In genomic region chr7:44965975-44966374, GRCm38 (mm10) we compare ENCODE assay signal across 19 mouse cellular contexts. TPM values are rescaled to one million over a fixed set of nuclear protein-coding genes. Genes with fewer than 3 reads are reported as not detected.
A peak's percentile ranks its signal among the peaks of the same experiment; 100 is the strongest.
DNase-seq lines count a peak whose midpoint lies in the region; ATAC-seq and TF ChIP-seq lines count a peak whose summit lies in the region.
"Had no signal": no experiment of that assay in that cellular context is flagged by ENCODE, and none has a peak within 500 bp of the region (broad histone marks: within the 10 kb centered on the region; RNA-seq: fewer than 3 reads in every experiment).

No protein-coding gene starts in this region.

- TF ChIP-seq CTCF in left cerebral cortex, adult 2 months (IDR thresholded peaks at IDR 0.05), result peak; percentile 27

- H3K9ac ChIP-seq in midbrain, embryonic 16.5 days (ENCODE audit: low read depth, low read length), result no peak overlapping the region
- H3K9ac ChIP-seq: forebrain, postnatal 0 days; heart, embryonic 12.5 days; liver, embryonic 15.5 days had no signal

- DNase-seq in cerebellum, adult 9-11 months, result peak; percentile 29
- no peak for DNase-seq in cerebellum, adult 18-20 months
- no peak for DNase-seq in left cerebral cortex, adult 2 months (ENCODE audit: extremely low spot score in 1 of 2, low spot score in 2 of 2)
- DNase-seq in left cerebral cortex, postnatal 25 days (ENCODE audit: low spot score in 2 of 2), result no peak
- peak; percentile 50 for DNase-seq in thymus, postnatal 14 days
- no peak for DNase-seq in thymus, adult 18-20 months
- DNase-seq: cerebellum, postnatal 10 days; forebrain, postnatal 0 days; gastrocnemius, postnatal 14 days; right cerebral cortex, adult 18-20 months had no signal

- H3K4me3 ChIP-seq in left cerebral cortex, adult 2 months, result no peak overlapping the region
- no peak overlapping the region for H3K4me3 ChIP-seq in midbrain, embryonic 16.5 days (ENCODE audit: low read depth, low read length)
- H3K4me3 ChIP-seq: erythroblast, embryonic 14.5 days; heart, embryonic 12.5 days; liver, embryonic 15.5 days; megakaryocyte, embryonic 14.5 days had no signal

- no peaks in the 10 kb centered on the region for H3K27me3 ChIP-seq in midbrain, embryonic 16.5 days (ENCODE audit: control insufficient read depth, insufficient read depth, low read depth, low read length)
- H3K27me3 ChIP-seq: heart, embryonic 12.5 days had no signal

- H3K36me3 ChIP-seq in midbrain, embryonic 16.5 days (ENCODE audit: control insufficient read depth, insufficient read depth, low read length), result peaks cover 24% of the 10 kb centered on the region
- H3K36me3 ChIP-seq: liver, embryonic 15.5 days had no signal

- no peak overlapping the region for H3K4me2 ChIP-seq in midbrain, embryonic 16.5 days (ENCODE audit: low read length)
- H3K4me2 ChIP-seq: heart, embryonic 12.5 days; liver, embryonic 15.5 days had no signal

- no peak overlapping the region for H3K27ac ChIP-seq in left cerebral cortex, adult 2 months
- H3K27ac ChIP-seq in midbrain, embryonic 16.5 days (ENCODE audit: low read length), result no peak overlapping the region
- H3K27ac ChIP-seq: liver, embryonic 15.5 days had no signal

- H3K9me3 ChIP-seq in midbrain, embryonic 16.5 days (replicated peaks; ENCODE audit: control insufficient read depth, low read length, poor library complexity, severe bottlenecking), result no peaks in the 10 kb centered on the region
- H3K9me3 ChIP-seq: heart, embryonic 12.5 days; liver, embryonic 15.5 days; megakaryocyte, embryonic 14.5 days had no signal

- intact Hi-C loops in left cerebral cortex, adult 2 months (cut with DNase I), result no loop called here
- intact Hi-C loops in left cerebral cortex, postnatal 25 days (cut with DNase I), result no loop called here

- ATAC-seq in megakaryocyte, adult 5-6 weeks (ENCODE audit: poor library complexity, severe bottlenecking), result no peak
- ATAC-seq in midbrain, embryonic 16.5 days, result no peak
- ATAC-seq: forebrain, postnatal 0 days had no signal

- peaks cover 2% of the 10 kb centered on the region for H3K4me1 ChIP-seq in midbrain, embryonic 16.5 days (ENCODE audit: control insufficient read depth, insufficient read depth, low read length)

- 80% methylated on average over 7 of the region's 7 CpGs for WGBS in midbrain, embryonic 16.5 days

RNA-seq across cellular contexts. Expression of gene Cpt1c, which starts 8.7 kb away (rescaled TPM):
- 100 to 1,000 TPM in 1 of 2 experiments, 10 to 100 TPM in 1; 97.9 to 102 TPM for total RNA-seq in left cerebral cortex, adult 2 months (2021)
- total RNA-seq in left cerebral cortex, postnatal 25 days (2021), result 10 to 100 TPM; 89.3 to 95.9 TPM
- not detected in 2 replicates for total RNA-seq in megakaryocyte, adult 5-6 weeks (2015)
- 0.12 TPM in 1 of 2 replicates, not detected in the other for total RNA-seq in megakaryocyte, adult 5-6 weeks (2017)
- polyA plus RNA-seq in midbrain, embryonic 16.5 days (2015; fragmentation: Nextera tagmentation; extraction: Ambion mirVana), result 58.4 and 63.1 TPM in 2 replicates

RNA-seq across cellular contexts. Expression of gene Prmt1, which starts 20.4 kb away (rescaled TPM):
- total RNA-seq in left cerebral cortex, adult 2 months (2021), result 100 to 1,000 TPM; 143 to 150 TPM
- 100 to 1,000 TPM; 140 to 163 TPM for total RNA-seq in left cerebral cortex, postnatal 25 days (2021)
- 48.4 and 55.7 TPM in 2 replicates for total RNA-seq in megakaryocyte, adult 5-6 weeks (2015)
- total RNA-seq in megakaryocyte, adult 5-6 weeks (2017), result 40.0 and 42.9 TPM in 2 replicates
- 671 and 697 TPM in 2 replicates for polyA plus RNA-seq in midbrain, embryonic 16.5 days (2015; fragmentation: Nextera tagmentation; extraction: Ambion mirVana)

RNA-seq across cellular contexts. Expression of gene Tsks, which starts 23.0 kb away (rescaled TPM):
- total RNA-seq in left cerebral cortex, adult 2 months (2021), result 1 to 10 TPM; 2.8 to 3.0 TPM
- 1 to 10 TPM; 1.6 to 3.6 TPM for total RNA-seq in left cerebral cortex, postnatal 25 days (2021)
- total RNA-seq in megakaryocyte, adult 5-6 weeks (2015), result not detected in 2 replicates
- total RNA-seq in megakaryocyte, adult 5-6 weeks (2017), result not detected in 2 replicates
- polyA plus RNA-seq in midbrain, embryonic 16.5 days (2015; fragmentation: Nextera tagmentation; extraction: Ambion mirVana), result 0.10 and 0.25 TPM in 2 replicates
- total RNA-seq: forebrain, postnatal 0 days; gastrocnemius, postnatal 14 days; hematopoietic stem cell, adult 5-6 weeks had no signal
- polyA plus RNA-seq: erythroblast, embryonic 14.5 days; heart, embryonic 12.5 days; intestine, embryonic 14.5 days; liver, embryonic 15.5 days; spleen, adult 2 months had no signal

RNA-seq across cellular contexts. Expression of gene Irf3, which starts 31.5 kb away (rescaled TPM):
- total RNA-seq in left cerebral cortex, adult 2 months (2021), result 10 to 100 TPM; 36.4 to 36.9 TPM
- 10 to 100 TPM; 31.4 to 42.7 TPM for total RNA-seq in left cerebral cortex, postnatal 25 days (2021)
- total RNA-seq in megakaryocyte, adult 5-6 weeks (2015), result 60.8 and 76.8 TPM in 2 replicates
- 84.8 and 89.4 TPM in 2 replicates for total RNA-seq in megakaryocyte, adult 5-6 weeks (2017)
- polyA plus RNA-seq in midbrain, embryonic 16.5 days (2015; fragmentation: Nextera tagmentation; extraction: Ambion mirVana), result 52.3 and 53.6 TPM in 2 replicates

RNA-seq across cellular contexts. Expression of gene Bcl2l12, which starts 32.5 kb away (rescaled TPM):
- total RNA-seq in left cerebral cortex, adult 2 months (2021), result 1 to 10 TPM; 3.0 to 3.8 TPM
- total RNA-seq in left cerebral cortex, postnatal 25 days (2021), result 1 to 10 TPM; 2.7 TPM
- total RNA-seq in megakaryocyte, adult 5-6 weeks (2015), result 16.8 and 18.7 TPM in 2 replicates
- 14.1 and 17.7 TPM in 2 replicates for total RNA-seq in megakaryocyte, adult 5-6 weeks (2017)
- polyA plus RNA-seq in midbrain, embryonic 16.5 days (2015; fragmentation: Nextera tagmentation; extraction: Ambion mirVana), result 7.0 and 8.3 TPM in 2 replicates

Comparison
In these comparisons a context has a peak if more than half of its experiments do, and no peak if none do; other contexts are left out.
1. DNase-seq: peak in cerebellum, adult 9-11 months (single experiment) and thymus, postnatal 14 days (single experiment); none in cerebellum, adult 18-20 months (0 of 2), left cerebral cortex, adult 2 months (0 of 2), left cerebral cortex, postnatal 25 days (0 of 2) and thymus, adult 18-20 months (0 of 2).
2. RNA of gene Cpt1c, which starts 8.7 kb away (total RNA-seq): 97.9 to 102 TPM in left cerebral cortex, adult 2 months and 89.3 to 95.9 TPM in left cerebral cortex, postnatal 25 days; 0.12 TPM in megakaryocyte, adult 5-6 weeks; every median in the first group is over 10 times any median in the second.